Mouse (Mus musculus): ENCODE measurements around the gene Samm50. TPM values are rescaled to one million over a fixed set of nuclear protein-coding genes. Genes with fewer than 3 reads are reported as not detected.

The Samm50 gene
- total RNA-seq, 2 experiments from 2014 or later, result 254 to 262 TPM

DNA sequence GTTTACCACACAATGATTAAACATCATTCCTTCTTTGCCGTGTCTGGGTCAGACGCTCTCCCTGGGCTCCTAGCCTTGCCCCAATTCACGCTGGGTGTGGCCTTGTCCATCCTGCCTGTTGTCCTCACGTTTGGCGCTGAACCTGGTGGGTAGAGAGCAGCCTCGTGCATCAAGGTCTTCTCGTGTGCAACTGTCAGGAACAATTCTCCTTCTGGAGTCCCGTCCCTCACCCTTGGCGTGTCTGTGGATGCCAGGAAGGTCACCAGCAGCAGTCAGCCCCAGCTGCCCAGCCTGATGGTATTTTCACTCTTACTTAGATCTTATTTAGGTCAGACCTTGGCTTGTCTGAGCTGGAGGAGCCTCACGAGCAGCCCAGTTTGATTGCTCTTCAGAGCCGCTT is 73.1 kb downstream of the Samm50 start:
- intact Hi-C loops (cut with DNase I), result no loop called here
- no peak for DNase-seq

- intact Hi-C loops (cut with DNase I), result no loop called here
- no peak for DNase-seq
Measured at GRCm38 (mm10) chr15:84266290-84266689, 74.2 kb downstream of the Samm50 start.

Small RNAs within 50 kb of the gene (microRNA-seq; reads per million reads assigned to microRNA genes)
- 0.24 to 0.35 reads per million in 2 experiments for gene Mir6392

Other genes with a start within 250 kb of the Samm50 start
- gene Efcab6, start 126.9 kb upstream of the Samm50 start, total RNA-seq (2021), result not detected
- not detected for gene Sult4a1, start 86.5 kb upstream of the Samm50 start, total RNA-seq (2021)
- not detected for gene Pnpla5, start 69.1 kb upstream of the Samm50 start, total RNA-seq (2021)
- gene Pnpla3, start 24.4 kb upstream of the Samm50 start, total RNA-seq (2021), result 1 to 10 TPM; 4.5 to 4.6 TPM
- gene Parvb, start 39.8 kb downstream of the Samm50 start, total RNA-seq (2021), result 100 to 1,000 TPM; 165 to 174 TPM
- 1 to 10 TPM; 1.7 to 2.5 TPM for gene Parvg, start 131.8 kb downstream of the Samm50 start, total RNA-seq (2021)

All from heart, postnatal 10 days (tissue).